Mouse (Mus musculus) heart, postnatal 0 days (tissue): ENCODE measurements around the gene Htr3b. TPM values are rescaled to one million over a fixed set of nuclear protein-coding genes. Genes with fewer than 3 reads are reported as not detected.

Experiments
- ATAC-seq: fragments of 200-750 bp; cut with Nextera tagmentation; 2 replicates; pipeline ENCODE4 v1.8.0; 2017; ENCODE audit warnings: low read depth, moderate number of reproducible peaks, moderate library complexity; ENCODE audit not compliant: insufficient read depth
- DNase-seq: peaks from one replicate; pipeline ENCODE4 v3.0.0-alpha.2; 2016; ENCODE audit warnings: low spot score
- H3K27ac ChIP-seq: fragments of 300-500 bp; sonication (generic); 2 replicates; pipeline ENCODE4 v1.5.1; 2014; ENCODE audit warnings: low read depth, mild to moderate bottlenecking
- H3K27me3 ChIP-seq: fragments of 300-500 bp; sonication (generic); 2 replicates; pipeline ENCODE4 v1.6.1; 2014; ENCODE audit warnings: low read length, mixed read lengths; ENCODE audit not compliant: control insufficient read depth, insufficient read depth
- H3K36me3 ChIP-seq: fragments of 300-500 bp; sonication (generic); replicated peaks from 2 replicates; pipeline ENCODE4 v1.6.1; 2014; ENCODE audit warnings: low read length, mixed read lengths; ENCODE audit not compliant: control insufficient read depth, insufficient read depth
- H3K4me1 ChIP-seq: fragments of 300-500 bp; sonication (generic); 2 replicates; pipeline ENCODE4 v1.6.1; 2014; ENCODE audit warnings: antibody characterized with exemption; ENCODE audit not compliant: control insufficient read depth, insufficient read depth
- H3K4me2 ChIP-seq: fragments of 300-500 bp; sonication (generic); 2 replicates; pipeline ENCODE4 v1.6.1; 2014; ENCODE audit warnings: low read depth, mild to moderate bottlenecking, low read length, moderate library complexity
- H3K4me3 ChIP-seq: fragments of 300-500 bp; sonication (generic); 2 replicates; pipeline ENCODE4 v1.5.1; 2014; ENCODE audit warnings: low read depth, low read length
- H3K9ac ChIP-seq: fragments of 300-500 bp; sonication (generic); replicated peaks from 2 replicates; pipeline ENCODE4 v1.6.1; 2014; ENCODE audit warnings: low read depth, low read length, mixed read lengths
- H3K9me3 ChIP-seq: fragments of 300-500 bp; sonication (generic); replicated peaks from 2 replicates; pipeline ENCODE4 v1.6.1; 2016; ENCODE audit warnings: low read length; ENCODE audit not compliant: control insufficient read depth
- CTCF ChIP-seq: IDR thresholded peaks from 2 replicates; pipeline ENCODE4 v1.5.1; 2016; ENCODE audit warnings: antibody characterized with exemption, control low read depth, low read depth
- EP300 ChIP-seq: IDR thresholded peaks from 2 replicates; pipeline ENCODE4 v1.6.1; 2016; ENCODE audit warnings: antibody characterized with exemption, low read depth
- WGBS: fragments of 180-500 bp; shearing (Covaris S2); extraction: QIAGEN DNeasy Blood & Tissue Kit; methylation state at CpG from one replicate; pipeline ENCODE4 v1.1.7; 2014; 5-methylcytosine and 5-hydroxymethylcytosine counted together
- polyA plus RNA-seq: library from polyadenylated mRNA; unstranded; fragments of >200 nt; fragmentation: Nextera tagmentation; extraction: Ambion mirVana; gene quantifications from 2 replicates; pipeline ENCODE4 v1.2.1, GENCODE M21; 2015
- total RNA-seq: library from RNA; depleted of rRNA; stranded (reverse); fragments of >200 nt; gene quantifications from 2 replicates; pipeline ENCODE4 v1.2.3, GENCODE M21; 2014; ENCODE audit warnings: low replicate concordance; rRNA removed

Gene Htr3b
- total RNA-seq: not detected in 2 replicates
- polyA plus RNA-seq: not detected in 2 replicates

DNA sequence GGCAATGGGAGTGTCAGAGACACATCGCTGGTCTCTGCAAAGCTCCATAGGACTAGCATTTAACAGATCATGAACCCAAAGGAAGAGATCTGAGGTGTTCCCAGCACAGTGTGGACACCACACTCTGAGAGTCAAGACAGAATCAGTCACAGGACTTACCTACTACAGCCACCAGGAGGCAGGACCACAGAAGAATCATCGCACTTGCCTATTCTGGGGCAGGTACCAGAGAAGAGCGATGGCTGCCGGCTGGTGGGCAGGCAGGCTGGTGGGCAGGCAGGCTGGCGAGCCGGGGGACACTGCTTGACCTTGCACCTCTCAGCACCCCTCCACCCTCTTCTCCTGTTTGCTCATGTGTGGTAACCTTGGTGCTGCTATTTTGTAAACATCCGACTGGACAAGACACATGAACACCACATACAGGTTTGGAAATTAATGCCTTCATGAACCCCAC, at the start of gene Htr3b:
Htr3b (minus strand) TSS at position 404 of the 454 bp plus-strand sequence.
- 62% methylated on average over 7 of the region's 7 CpGs for WGBS
- H3K4me3 ChIP-seq: no peak within 1 kb of the TSS

DNA sequence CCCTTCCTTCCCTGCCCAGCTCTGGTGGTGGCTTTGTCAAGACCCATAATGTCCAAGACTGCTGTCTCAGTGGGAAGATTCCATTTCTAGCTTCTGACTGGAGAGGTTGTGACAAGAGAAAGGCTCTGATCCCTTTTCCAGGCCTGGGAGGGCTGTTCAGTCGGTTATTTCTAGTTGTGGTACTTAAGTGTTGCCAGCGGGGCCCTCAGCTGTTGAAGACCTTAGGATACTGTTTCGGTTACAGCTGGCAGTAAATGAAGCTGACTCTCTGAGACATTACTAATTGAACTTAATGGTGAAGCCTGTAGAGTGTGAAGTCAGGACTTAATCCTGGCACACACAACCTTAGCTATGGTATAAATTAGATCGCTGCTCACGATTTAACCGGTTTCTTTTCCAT, 34.5 kb upstream of the Htr3b start:
- H3K4me3 ChIP-seq: no peak overlapping the region

More for the DNA sequence above, at the start of gene Htr3b:
- H3K27me3 ChIP-seq: no peaks in the 10 kb centered on the region; the same call in 1 of the 2 replicates
- ATAC-seq (no peak), DNase-seq (no peak)
- H3K4me1 ChIP-seq: no peaks in the 10 kb centered on the region
- H3K9me3 ChIP-seq: no peaks in the 10 kb centered on the region
- H3K4me2 ChIP-seq: no peak within 1 kb of the TSS
- no peak within 1 kb of the TSS for H3K9ac ChIP-seq
- TF ChIP-seq EP300 (no peak), CTCF (peak; percentile 54)
- no peaks in the 10 kb centered on the region for H3K36me3 ChIP-seq
- H3K27ac ChIP-seq: no peak within 1 kb of the TSS

DNA sequence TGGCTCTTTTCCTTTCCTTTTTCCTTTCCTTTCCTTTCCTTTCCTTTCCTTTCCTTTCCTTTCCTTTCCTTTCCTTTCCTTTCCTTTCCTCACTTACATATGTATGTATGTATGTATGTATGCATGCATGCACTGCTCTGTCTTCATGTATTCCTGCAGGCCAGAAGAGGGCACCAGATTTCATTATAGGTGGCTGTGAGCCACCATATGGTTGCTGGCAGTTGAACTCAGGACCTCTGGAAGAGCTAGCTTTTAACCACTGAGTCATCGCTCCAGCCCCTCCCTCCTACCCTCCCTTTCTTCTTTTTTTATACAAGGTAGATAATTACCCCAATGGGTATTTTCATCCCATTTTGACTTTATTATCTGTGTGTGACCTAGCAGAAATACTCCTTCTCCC, 30.9 kb upstream of the Htr3b start:
- ATAC-seq: no peak
- 91% methylated on average over 1 of the region's 1 CpGs for WGBS
- Histone ChIP-seq H3K4me3 (no peak overlapping the region), H3K4me1 (peaks cover 29% of the 10 kb centered on the region), H3K9me3 (no peaks in the 10 kb centered on the region), H3K4me2 (no peak overlapping the region), H3K27ac (no peak overlapping the region), H3K27me3 (no peaks in the 10 kb centered on the region), H3K36me3 (peaks cover 36% of the 10 kb centered on the region), H3K9ac (no peak overlapping the region)
- no peak for DNase-seq
- TF ChIP-seq CTCF: peak; percentile 28
- no peak for TF ChIP-seq EP300

More for the DNA sequence above, 34.5 kb upstream of the Htr3b start:
- Histone ChIP-seq H3K4me2 (no peak overlapping the region), H3K4me1 (peaks cover 17% of the 10 kb centered on the region), H3K9ac (no peak overlapping the region), H3K9me3 (no peaks in the 10 kb centered on the region), H3K36me3 (peaks cover 51% of the 10 kb centered on the region), H3K27ac (peak overlapping the region; percentile 76), H3K27me3 (no peaks in the 10 kb centered on the region)
- WGBS: 62% methylated on average over 6 of the region's 6 CpGs
- DNase-seq: no peak
- no peak for TF ChIP-seq EP300
- TF ChIP-seq CTCF: no peak
- ATAC-seq: no peak

DNA sequence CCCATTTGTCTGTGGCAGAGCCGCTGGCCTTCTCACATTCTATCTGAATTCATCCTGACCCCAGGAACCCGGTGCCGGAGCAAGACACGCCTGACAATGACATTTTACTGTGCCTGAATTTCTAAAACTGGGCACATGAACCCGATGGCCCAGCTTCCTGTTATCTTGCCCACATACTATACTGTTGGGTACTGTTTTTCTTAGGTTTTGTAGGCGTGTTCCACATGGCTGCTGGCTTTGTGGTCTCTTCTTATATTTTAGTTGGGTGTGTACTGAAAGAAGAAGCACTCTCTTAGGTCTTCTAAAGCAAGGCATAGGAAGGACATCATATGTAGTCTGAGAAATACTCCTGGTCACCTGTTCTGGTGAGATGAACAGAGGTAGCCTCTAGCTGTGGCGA, 30.0 kb upstream of the Htr3b start:
- no peaks in the 10 kb centered on the region for H3K27me3 ChIP-seq
- peaks cover 23% of the 10 kb centered on the region for H3K4me1 ChIP-seq
- no peak overlapping the region for H3K27ac ChIP-seq
- no peaks in the 10 kb centered on the region for H3K9me3 ChIP-seq
- H3K9ac ChIP-seq: no peak overlapping the region
- 83% methylated on average over 7 of the region's 7 CpGs for WGBS
- H3K36me3 ChIP-seq: peaks cover 30% of the 10 kb centered on the region
- H3K4me2 ChIP-seq: no peak overlapping the region
- DNase-seq (no peak), ATAC-seq (no peak)
- TF ChIP-seq CTCF (no peak), EP300 (no peak)
- H3K4me3 ChIP-seq: no peak overlapping the region

DNA sequence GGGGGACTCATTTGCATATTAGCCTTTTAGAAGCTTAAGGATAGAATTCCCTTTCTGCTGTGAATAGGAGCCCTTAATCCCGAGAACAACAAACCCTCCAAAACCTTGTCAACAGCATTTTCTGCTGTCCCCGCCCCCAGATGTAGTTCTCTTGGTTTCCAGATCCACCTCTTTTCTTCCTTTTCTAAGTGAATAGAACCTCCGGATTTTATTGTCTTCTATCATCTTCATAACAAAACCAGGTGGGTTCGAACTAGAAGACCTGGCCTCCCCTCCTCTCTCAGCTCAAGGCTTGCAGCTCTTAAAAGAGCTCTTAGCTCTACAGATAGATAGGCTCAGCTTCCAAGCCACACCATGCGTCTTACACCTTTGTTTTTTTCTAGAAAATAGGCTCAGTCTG, 26.9 kb upstream of the Htr3b start:
- TF ChIP-seq CTCF (no peak), EP300 (no peak)
- Histone ChIP-seq H3K4me2 (no peak overlapping the region), H3K27me3 (no peaks in the 10 kb centered on the region), H3K4me1 (peaks cover 12% of the 10 kb centered on the region; the same call in 1 of the 2 replicates), H3K27ac (no peak overlapping the region), H3K9ac (no peak overlapping the region), H3K36me3 (peaks cover 25% of the 10 kb centered on the region; the same call in 1 of the 2 replicates), H3K9me3 (no peaks in the 10 kb centered on the region), H3K4me3 (no peak overlapping the region)
- DNase-seq: no peak
- 74% methylated on average over 5 of the region's 5 CpGs for WGBS
- ATAC-seq: no peak
